Mouse (Mus musculus): ENCODE measurements around the gene Adgrg6. TPM values are rescaled to one million over a fixed set of nuclear protein-coding genes. Genes with fewer than 3 reads are reported as not detected.

Adgrg6 gene
- polyA plus RNA-seq, 1 experiment from 2014 or later, result 0.52 TPM

GRCm38 (mm10) chr10:14363226-14363625 lies 182.2 kb downstream of the Adgrg6 start:
- no peak for ATAC-seq (ENCODE audit: insufficient read depth)
- Histone ChIP-seq H3K9me3 (replicated peaks) (no peaks in the 10 kb centered on the region), H3K27me3 (no peaks in the 10 kb centered on the region), H3K9ac (no peak overlapping the region), H3K4me3 (replicated peaks) (no peak overlapping the region), H3K27ac (replicated peaks) (no peak overlapping the region), H3K36me3 (replicated peaks) (no peaks in the 10 kb centered on the region), H3K4me2 (no peak overlapping the region), H3K4me1 (replicated peaks) (no peaks in the 10 kb centered on the region)
- WGBS (ENCODE audit: insufficient replicate concordance), result 76% methylated on average over 2 of the region's 2 CpGs

- Histone ChIP-seq H3K36me3 (replicated peaks) (no peaks in the 10 kb centered on the region), H3K4me1 (replicated peaks) (no peaks in the 10 kb centered on the region), H3K27me3 (no peaks in the 10 kb centered on the region), H3K9me3 (replicated peaks) (no peaks in the 10 kb centered on the region), H3K4me3 (replicated peaks) (no peak overlapping the region), H3K4me2 (no peak overlapping the region), H3K9ac (no peak overlapping the region), H3K27ac (replicated peaks) (no peak overlapping the region)
- WGBS (ENCODE audit: insufficient replicate concordance), result 58% methylated on average over 3 of the region's 3 CpGs
- no peak for ATAC-seq (ENCODE audit: insufficient read depth)
These were observed 187.2 kb downstream of the Adgrg6 start for GRCm38 (mm10) chr10:14358271-14358670.

Other genes starting within 250 kb of the Adgrg6 start
- 33.4 and 37.9 TPM in 2 replicates for gene Vta1, start 159.9 kb upstream of the Adgrg6 start, polyA plus RNA-seq (2015; fragmentation: Nextera tagmentation; extraction: Ambion mirVana)
- 0.15 TPM in 1 of 2 replicates, not detected in the other for gene Nmbr, start 159.9 kb upstream of the Adgrg6 start, polyA plus RNA-seq (2015; fragmentation: Nextera tagmentation; extraction: Ambion mirVana)
- gene Gje1, start 172.6 kb upstream of the Adgrg6 start, polyA plus RNA-seq (2015; fragmentation: Nextera tagmentation; extraction: Ambion mirVana), result not detected in 2 replicates

Measured in liver, embryonic 15.5 days (tissue).